Mouse (Mus musculus) midbrain, embryonic 14.5 days (tissue): ENCODE data around the gene Ddx41. TPM values are rescaled to one million over a fixed set of nuclear protein-coding genes. Genes with fewer than 3 reads are reported as not detected.

ENCODE experiments used
- ATAC-seq: fragments of 200-750 bp; cut with Nextera tagmentation; 2 replicates; pipeline ENCODE4 v1.8.0; 2017; ENCODE audit warnings: moderate number of reproducible peaks, moderate library complexity; ENCODE audit not compliant: low FRiP score, low TSS enrichment
- DNase-seq: peaks from one replicate; pipeline ENCODE4 v3.0.0-alpha.2; 2015
- H3K27ac ChIP-seq: fragments of 300-500 bp; sonication (generic); replicated peaks from 2 replicates; pipeline ENCODE4 v1.5.1; 2014; ENCODE audit warnings: mild to moderate bottlenecking, low read depth, low read length, moderate library complexity
- H3K27me3 ChIP-seq: fragments of 300-500 bp; sonication (generic); 2 replicates; pipeline ENCODE4 v1.6.1; 2014; ENCODE audit warnings: low read length, control low read depth, mixed read lengths; ENCODE audit not compliant: control insufficient read depth, insufficient read depth
- H3K36me3 ChIP-seq: fragments of 300-500 bp; sonication (generic); 2 replicates; pipeline ENCODE4 v1.6.1; 2014; ENCODE audit warnings: low read length, control low read depth; ENCODE audit not compliant: control insufficient read depth, insufficient read depth
- H3K4me1 ChIP-seq: fragments of 300-500 bp; sonication (generic); 2 replicates; pipeline ENCODE4 v1.6.1; 2014; ENCODE audit warnings: mild to moderate bottlenecking, antibody characterized with exemption, low read length, control low read depth; ENCODE audit not compliant: control insufficient read depth, insufficient read depth
- H3K4me2 ChIP-seq: fragments of 300-500 bp; sonication (generic); 2 replicates; pipeline ENCODE4 v1.6.1; 2014; ENCODE audit warnings: mild to moderate bottlenecking, low read length, moderate library complexity
- H3K4me3 ChIP-seq: fragments of 300-500 bp; sonication (generic); replicated peaks from 2 replicates; pipeline ENCODE4 v1.5.1; 2014; ENCODE audit warnings: low read depth, low read length
- H3K9ac ChIP-seq: fragments of 300-500 bp; sonication (generic); replicated peaks from 2 replicates; pipeline ENCODE4 v1.6.1; 2014; ENCODE audit warnings: mild to moderate bottlenecking, low read length, moderate library complexity
- H3K9me3 ChIP-seq: fragments of 300-500 bp; sonication (generic); 2 replicates; pipeline ENCODE4 v1.6.1; 2016; ENCODE audit warnings: low read length, control low read depth, mixed read lengths; ENCODE audit not compliant: control insufficient read depth
- WGBS: fragments of 180-500 bp; shearing (Covaris S2); extraction: QIAGEN DNeasy Blood & Tissue Kit; methylation state at CpG from one replicate; pipeline ENCODE4 v1.1.7; 2014; 5-methylcytosine and 5-hydroxymethylcytosine counted together
- polyA plus RNA-seq: library from polyadenylated mRNA; unstranded; fragments of >200 nt; fragmentation: Nextera tagmentation; extraction: Ambion mirVana; gene quantifications from 2 replicates; pipeline ENCODE4 v1.2.1, GENCODE M21; 2014

Gene Ddx41
- polyA plus RNA-seq, 1 experiment from 2014 or later, result 56.2 TPM

GRCm38 (mm10) chr13:55506697-55507096, 29.8 kb downstream of the Ddx41 start:
- ATAC-seq (no peak), DNase-seq (no peak)
- Histone ChIP-seq H3K36me3 (peaks cover 75% of the 10 kb centered on the region), H3K9me3 (no peaks in the 10 kb centered on the region), H3K9ac (0 out of 2 replicates have a peak overlapping the region, but pooled peaks have one; percentile 9), H3K27me3 (no peaks in the 10 kb centered on the region), H3K4me2 (no peak overlapping the region), H3K27ac (no peak overlapping the region), H3K4me1 (peaks cover 15% of the 10 kb centered on the region), H3K4me3 (no peak overlapping the region)
- WGBS, result 91% methylated on average over 10 of the region's 10 CpGs

GRCm38 (mm10) chr13:55505810-55506209, 30.6 kb downstream of the Ddx41 start:
- ATAC-seq (no peak), DNase-seq (no peak)
- Histone ChIP-seq H3K9me3 (no peaks in the 10 kb centered on the region), H3K4me2 (no peak overlapping the region), H3K36me3 (peaks cover 75% of the 10 kb centered on the region), H3K4me1 (peaks cover 6% of the 10 kb centered on the region), H3K27ac (no peak overlapping the region), H3K4me3 (no peak overlapping the region), H3K27me3 (no peaks in the 10 kb centered on the region), H3K9ac (no peak overlapping the region)
- 96% methylated on average over 9 of the region's 9 CpGs for WGBS

DNA sequence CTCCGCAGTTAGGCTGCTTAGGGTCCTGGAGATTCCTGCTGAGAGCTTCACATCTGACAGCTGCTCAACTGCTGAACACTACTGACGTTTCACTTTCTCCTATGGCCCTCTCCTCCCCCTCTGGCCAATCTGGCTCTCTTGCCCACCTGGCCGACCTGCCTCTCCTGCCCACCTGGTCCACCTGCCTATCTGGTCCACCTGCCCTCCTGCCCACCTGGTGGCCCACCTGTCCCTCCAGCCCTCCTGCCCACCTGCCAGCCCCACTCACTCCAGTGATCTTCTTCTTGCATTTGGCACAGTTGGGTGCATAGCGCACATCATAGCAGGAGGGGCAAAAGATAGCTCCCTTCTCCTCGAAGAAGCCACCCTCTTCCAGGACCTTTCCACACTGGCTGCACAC, 32.1 kb downstream of the Ddx41 start:
- no peaks in the 10 kb centered on the region for H3K4me1 ChIP-seq
- H3K27ac ChIP-seq, result no peak overlapping the region
- no peak overlapping the region for H3K9ac ChIP-seq
- H3K4me2 ChIP-seq, result no peak overlapping the region
- no peak overlapping the region for H3K4me3 ChIP-seq
- no peaks in the 10 kb centered on the region for H3K27me3 ChIP-seq
- peaks cover 79% of the 10 kb centered on the region for H3K36me3 ChIP-seq
- DNase-seq (no peak), ATAC-seq (no peak)
- 88% methylated on average over 5 of the region's 5 CpGs for WGBS
- H3K9me3 ChIP-seq, result no peaks in the 10 kb centered on the region

DNA sequence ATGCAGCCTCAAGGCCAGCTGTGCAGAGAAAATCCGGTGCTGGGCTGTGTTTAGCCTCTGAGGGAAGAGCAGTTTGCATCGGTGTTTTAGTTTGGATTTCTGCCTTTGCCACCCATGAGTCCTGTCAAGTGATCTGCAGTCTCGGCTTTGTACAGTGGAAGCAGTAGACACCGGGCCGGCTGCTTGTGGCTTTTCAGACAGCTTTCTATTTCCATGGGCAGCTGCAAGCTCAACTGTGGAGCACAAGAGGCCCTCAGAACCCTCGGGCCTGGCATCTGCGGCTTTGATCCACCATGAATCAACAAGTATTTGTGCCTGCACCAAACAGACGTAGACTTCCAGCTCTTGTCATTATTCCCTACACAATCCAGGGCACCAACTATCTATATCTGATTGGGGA, 34.1 kb downstream of the Ddx41 start:
- H3K4me2 ChIP-seq, result no peak overlapping the region
- H3K9me3 ChIP-seq, result no peaks in the 10 kb centered on the region
- H3K27me3 ChIP-seq, result no peaks in the 10 kb centered on the region
- no peak overlapping the region for H3K9ac ChIP-seq
- H3K36me3 ChIP-seq, result peaks cover 75% of the 10 kb centered on the region
- H3K4me3 ChIP-seq, result no peak overlapping the region
- WGBS, result 86% methylated on average over 8 of the region's 8 CpGs
- H3K27ac ChIP-seq, result no peak overlapping the region
- DNase-seq (no peak), ATAC-seq (no peak)
- no peaks in the 10 kb centered on the region for H3K4me1 ChIP-seq

DNA sequence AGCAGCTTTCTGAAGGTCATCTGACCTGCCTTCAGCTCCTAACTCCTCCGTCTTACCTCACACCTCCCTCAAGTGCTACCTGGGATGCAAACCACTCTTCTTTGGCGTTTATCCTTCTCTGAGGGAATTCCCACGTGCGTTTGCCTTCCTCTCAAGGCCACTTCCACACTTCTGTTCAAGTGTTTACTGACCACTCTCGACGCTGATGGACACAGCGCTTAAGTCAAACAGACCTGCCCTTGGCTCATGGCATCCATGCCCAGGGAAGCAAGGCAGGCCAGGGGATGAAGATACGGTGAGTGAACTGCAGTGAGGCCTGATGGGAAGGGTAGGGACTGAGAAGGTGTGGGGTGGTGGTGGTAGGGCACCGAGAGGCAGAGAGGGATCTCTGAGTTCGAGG, 35.9 kb downstream of the Ddx41 start:
- H3K27me3 ChIP-seq, result no peaks in the 10 kb centered on the region
- no peak overlapping the region for H3K27ac ChIP-seq
- H3K4me3 ChIP-seq, result no peak overlapping the region
- no peak overlapping the region for H3K4me2 ChIP-seq
- H3K9ac ChIP-seq, result no peak overlapping the region
- H3K9me3 ChIP-seq, result no peaks in the 10 kb centered on the region
- DNase-seq (no peak), ATAC-seq (no peak)
- H3K4me1 ChIP-seq, result peaks cover 12% of the 10 kb centered on the region
- WGBS, result 86% methylated on average over 10 of the region's 10 CpGs
- H3K36me3 ChIP-seq, result peaks cover 57% of the 10 kb centered on the region

GRCm38 (mm10) chr13:55498906-55499305, 37.6 kb downstream of the Ddx41 start:
- H3K4me3 ChIP-seq, result no peak overlapping the region
- H3K9me3 ChIP-seq, result no peaks in the 10 kb centered on the region
- no peaks in the 10 kb centered on the region for H3K27me3 ChIP-seq
- no peak overlapping the region for H3K9ac ChIP-seq
- H3K36me3 ChIP-seq, result peaks cover 40% of the 10 kb centered on the region
- 52% methylated on average over 11 of the region's 11 CpGs for WGBS
- no peak overlapping the region for H3K27ac ChIP-seq
- no peak for ATAC-seq
- H3K4me2 ChIP-seq, result no peak overlapping the region
- peaks cover 28% of the 10 kb centered on the region for H3K4me1 ChIP-seq
- DNase-seq, result no peak

DNA sequence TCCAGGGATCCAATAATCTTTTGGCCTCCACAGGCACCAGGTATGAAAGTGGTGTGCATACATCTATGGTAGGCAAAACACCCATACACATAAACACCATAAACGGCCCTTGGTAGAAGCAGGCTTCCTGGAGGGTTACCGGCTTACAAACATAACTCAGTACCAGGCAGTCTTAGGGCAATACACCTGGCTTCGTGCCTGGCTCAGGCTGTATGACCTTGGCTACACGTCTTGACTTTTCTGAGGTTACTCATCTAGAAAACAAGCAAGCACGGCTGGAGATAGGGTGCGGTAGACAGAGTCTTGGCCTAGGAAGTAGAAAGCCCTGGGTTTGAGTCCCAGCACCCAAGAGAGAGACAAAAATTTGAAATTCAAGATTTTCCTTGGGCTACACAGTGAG, 39.8 kb downstream of the Ddx41 start:
- no peak for ATAC-seq
- DNase-seq, result no peak
- 90% methylated on average over 6 of the region's 6 CpGs for WGBS

DNA sequence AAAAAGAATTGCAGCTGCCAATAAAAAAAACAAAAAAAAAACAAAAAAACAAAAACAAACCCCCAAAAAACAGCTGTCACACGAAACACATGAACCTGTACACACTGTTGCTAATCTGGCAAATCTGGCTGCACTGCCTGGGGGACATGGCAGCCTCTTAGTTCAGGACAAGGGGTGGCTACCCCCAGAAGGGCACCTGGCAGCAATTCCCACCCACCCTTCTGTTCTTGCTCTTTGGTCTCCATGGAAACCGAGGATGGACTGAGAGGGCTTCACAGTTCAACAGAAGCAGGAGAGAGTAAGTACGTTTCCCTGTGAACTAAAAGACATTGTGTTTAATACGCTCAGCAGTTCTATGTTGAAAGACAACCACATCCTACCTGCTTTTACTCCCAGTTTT, 40.8 kb downstream of the Ddx41 start:
- ATAC-seq, result no peak
- Histone ChIP-seq H3K36me3 (peaks cover 21% of the 10 kb centered on the region), H3K27me3 (no peaks in the 10 kb centered on the region), H3K4me1 (peaks cover 28% of the 10 kb centered on the region), H3K9ac (0 out of 2 replicates have a peak overlapping the region, but pooled peaks have one; percentile 13), H3K4me2 (0 out of 2 replicates have a peak overlapping the region, but pooled peaks have one; percentile 19), H3K9me3 (no peaks in the 10 kb centered on the region), H3K27ac (peak overlapping the region; percentile 64; the same call in 1 of the 2 replicates), H3K4me3 (no peak overlapping the region)
- peak; percentile 67 for DNase-seq
- 6% methylated on average over 4 of the region's 4 CpGs for WGBS

More for the DNA sequence above, 39.8 kb downstream of the Ddx41 start:
- no peak overlapping the region for H3K9ac ChIP-seq
- no peaks in the 10 kb centered on the region for H3K9me3 ChIP-seq
- peaks cover 28% of the 10 kb centered on the region for H3K4me1 ChIP-seq
- H3K4me2 ChIP-seq, result no peak overlapping the region
- 0 out of 2 replicates have a peak overlapping the region, but pooled peaks have one; percentile 64 for H3K27ac ChIP-seq
- H3K27me3 ChIP-seq, result no peaks in the 10 kb centered on the region
- H3K36me3 ChIP-seq, result peaks cover 22% of the 10 kb centered on the region
- no peak overlapping the region for H3K4me3 ChIP-seq

DNA sequence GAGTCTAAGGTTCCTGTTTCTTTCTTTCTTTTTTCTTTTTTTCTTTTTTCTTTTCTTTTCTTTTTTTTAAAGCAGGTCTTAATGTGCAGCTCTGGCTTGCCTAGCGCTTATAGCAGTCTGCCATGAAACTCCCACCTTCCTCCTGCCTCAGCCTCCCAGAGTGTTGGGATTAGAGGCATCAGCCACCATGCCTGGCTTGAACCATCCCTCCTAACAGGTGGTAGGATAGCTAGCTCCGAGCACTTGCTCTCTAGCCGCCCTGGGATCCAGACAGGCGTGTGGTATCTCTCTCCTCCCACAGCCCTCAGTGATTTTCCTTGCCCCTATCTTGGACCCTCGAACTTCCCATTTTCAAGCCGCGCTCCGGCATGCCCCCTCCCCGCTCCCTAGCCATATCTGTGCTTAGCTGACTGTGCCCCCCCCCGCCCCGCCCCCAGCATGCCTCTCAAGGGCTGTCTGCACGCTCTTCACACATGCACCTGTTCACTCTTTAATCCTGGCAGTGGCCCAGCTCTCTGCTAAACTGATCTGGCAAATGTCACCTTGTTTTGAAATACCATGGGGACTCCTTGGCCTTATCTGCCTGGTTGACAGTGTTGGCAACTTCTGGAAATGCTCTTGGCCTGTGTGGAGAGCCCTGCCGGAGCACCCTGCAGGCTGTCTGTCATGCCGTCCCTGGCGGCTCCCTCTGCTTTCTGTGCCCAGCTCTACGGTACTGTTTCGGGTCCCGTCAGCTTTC, 41.4 kb downstream of the Ddx41 start:
- Histone ChIP-seq H3K36me3 (peaks cover 18% of the 10 kb centered on the region), H3K4me3 (no peak overlapping the region), H3K27ac (peak overlapping the region; percentile 64), H3K9ac (no peak overlapping the region; the same call in 1 of the 2 replicates), H3K27me3 (no peaks in the 10 kb centered on the region), H3K4me2 (peak overlapping the region; percentile 10; the same call in 1 of the 2 replicates), H3K9me3 (no peaks in the 10 kb centered on the region), H3K4me1 (peaks cover 28% of the 10 kb centered on the region)
- whole genome bisulfite sequencing, result 15% methylated on average over 18 of the region's 18 CpGs
- DNase-seq (peak; percentile 35), ATAC-seq (no peak)
